Mouse (Mus musculus) thymus, postnatal 10 days (tissue): Measurements from ENCODE around the gene Gas6.

Experiments
- DNase-seq, 2 experiments: peaks; one replicate each; pipeline ENCODE4 v3.0.0; 2021; ENCODE audit warnings: low spot score in 2 of 2

The Gas6 gene

GRCm38 (mm10) chr8:13461843-13462242 is 32.4 kb downstream of the Gas6 start:
- DNase-seq = peak; percentile 53 to 84

- no peak for DNase-seq
Measured at GRCm38 (mm10) chr8:13461085-13461765, 33.1 kb downstream of the Gas6 start.

- DNase-seq = no peak
Measured at GRCm38 (mm10) chr8:13459431-13459830, 34.9 kb downstream of the Gas6 start.

- DNase-seq = peak in 1 of 2 experiments; percentile 32
Measured at GRCm38 (mm10) chr8:13455295-13455694, 39.0 kb downstream of the Gas6 start.

GRCm38 (mm10) chr8:13454341-13455113 is 39.8 kb downstream of the Gas6 start:
- DNase-seq = no peak

GRCm38 (mm10) chr8:13451747-13452277 is 42.5 kb downstream of the Gas6 start:
- no peak for DNase-seq

- DNase-seq = no peak
Measured at GRCm38 (mm10) chr8:13448145-13448544, 46.1 kb downstream of the Gas6 start.

- no peak for DNase-seq
Measured at GRCm38 (mm10) chr8:13446456-13446855, 47.8 kb downstream of the Gas6 start.

GRCm38 (mm10) chr8:13442152-13442551 is 52.1 kb downstream of the Gas6 start:
- no peak for DNase-seq

- DNase-seq = no peak
Measured at GRCm38 (mm10) chr8:13437531-13437930, 56.8 kb downstream of the Gas6 start.

- DNase-seq = no peak
Measured at GRCm38 (mm10) chr8:13436052-13436451, 58.2 kb downstream of the Gas6 start.

GRCm38 (mm10) chr8:13434889-13435288 is 59.4 kb downstream of the Gas6 start, which contains the start of gene Tmem255b:
Tmem255b (plus strand) TSS chr8:13435189.
- DNase-seq = no peak

GRCm38 (mm10) chr8:13433130-13433529 is 61.2 kb downstream of the Gas6 start:
- no peak for DNase-seq

GRCm38 (mm10) chr8:13430866-13431265 is 63.4 kb downstream of the Gas6 start:
- DNase-seq = no peak

GRCm38 (mm10) chr8:13430412-13430811 is 63.9 kb downstream of the Gas6 start:
- DNase-seq = no peak

- DNase-seq = peak; percentile 67 to 68
Measured at GRCm38 (mm10) chr8:13428156-13428555, 66.1 kb downstream of the Gas6 start.

GRCm38 (mm10) chr8:13427351-13427750 is 66.9 kb downstream of the Gas6 start:
- no peak for DNase-seq

- no peak for DNase-seq
Measured at GRCm38 (mm10) chr8:13420970-13421369, 73.3 kb downstream of the Gas6 start.

GRCm38 (mm10) chr8:13419111-13419639 is 75.1 kb downstream of the Gas6 start:
- no peak for DNase-seq

GRCm38 (mm10) chr8:13415879-13416278 is 78.4 kb downstream of the Gas6 start:
- DNase-seq = no peak
